Mouse (Mus musculus) kidney, postnatal 10 days (tissue): Measurements from ENCODE around the gene Olfr111.
"Not testable (repeated sequence)": the region's sequence is repeated elsewhere in the genome, so short reads cannot be mapped to it uniquely, and the experiment has no call there.

Experiments
- DNase-seq: peaks from one replicate; pipeline ENCODE4 v3.0.0; 2021; ENCODE audit warnings: mixed read lengths

Olfr111 gene

GRCm38 (mm10) chr17:37507730-37508129, at the start of gene Olfr111:
Olfr111 (plus strand) TSS chr17:37508030.
- DNase-seq, result no peak

GRCm38 (mm10) chr17:37458616-37459015, 49.2 kb upstream of the Olfr111 start, which contains the start of gene Olfr109:
Olfr109 (plus strand) TSS chr17:37458916.
- DNase-seq, result no peak

- DNase-seq, result no peak
These were observed 24.4 kb upstream of the Olfr111 start, which contains the start of gene H2-M2 for GRCm38 (mm10) chr17:37483452-37483851. H2-M2 (minus strand) TSS chr17:37483552.

- DNase-seq, result no peak
These were observed 15.8 kb upstream of the Olfr111 start, which contains the start of gene Olfr110 for GRCm38 (mm10) chr17:37491930-37492518. Olfr110 (plus strand) TSS chr17:37492468.

- not testable (repeated sequence) for DNase-seq
These were observed 16.8 kb downstream of the Olfr111 start for GRCm38 (mm10) chr17:37524612-37525011.

- not testable (repeated sequence) for DNase-seq
These were observed 17.6 kb downstream of the Olfr111 start for GRCm38 (mm10) chr17:37525427-37525826.

GRCm38 (mm10) chr17:37535173-37535572, 27.3 kb downstream of the Olfr111 start:
- no peak for DNase-seq

- not testable (repeated sequence) for DNase-seq
These were observed 30.6 kb downstream of the Olfr111 start for GRCm38 (mm10) chr17:37538416-37538815.

GRCm38 (mm10) chr17:37541454-37542119, 33.8 kb downstream of the Olfr111 start:
- DNase-seq, result no peak

- no peak for DNase-seq
These were observed 36.1 kb downstream of the Olfr111 start for GRCm38 (mm10) chr17:37543800-37544435.

GRCm38 (mm10) chr17:37558913-37559615, 51.2 kb downstream of the Olfr111 start:
- DNase-seq, result no peak

- DNase-seq, result no peak
These were observed 61.5 kb downstream of the Olfr111 start, which contains the start of gene Olfr112 for GRCm38 (mm10) chr17:37569351-37569750. Olfr112 (minus strand) TSS chr17:37569451.

- no peak for DNase-seq
These were observed 69.7 kb downstream of the Olfr111 start, which contains the start of gene Olfr113 for GRCm38 (mm10) chr17:37577563-37577962. Olfr113 (minus strand) TSS chr17:37577663.
